Mouse (Mus musculus): ENCODE results near the gene Dab1.
A peak's percentile ranks its signal among the peaks of the same experiment; 100 is the strongest.

The Dab1 gene

GRCm38 (mm10) chr4:104547091-104547490, 927.9 kb downstream of the Dab1 start:
- no peak for DNase-seq

- no peak for DNase-seq
Measured at GRCm38 (mm10) chr4:104548287-104548686, 929.1 kb downstream of the Dab1 start.

GRCm38 (mm10) chr4:104550581-104551205, 931.5 kb downstream of the Dab1 start:
- DNase-seq: no peak

GRCm38 (mm10) chr4:104551390-104552070, 932.4 kb downstream of the Dab1 start:
- no peak for DNase-seq

GRCm38 (mm10) chr4:104555408-104555807, 936.2 kb downstream of the Dab1 start:
- DNase-seq: no peak

GRCm38 (mm10) chr4:104563512-104563911, 944.4 kb downstream of the Dab1 start:
- no peak for DNase-seq

- no peak for DNase-seq
Measured at GRCm38 (mm10) chr4:104570523-104570922, 951.4 kb downstream of the Dab1 start.

GRCm38 (mm10) chr4:104572440-104572839, 953.3 kb downstream of the Dab1 start:
- DNase-seq: no peak

GRCm38 (mm10) chr4:104573419-104573818, 954.3 kb downstream of the Dab1 start:
- no peak for DNase-seq

- no peak for DNase-seq
Measured at GRCm38 (mm10) chr4:104578370-104578769, 959.2 kb downstream of the Dab1 start.

- peak; percentile 29 for DNase-seq
Measured at GRCm38 (mm10) chr4:104579946-104580544, 960.9 kb downstream of the Dab1 start.

- no peak for DNase-seq
Measured at GRCm38 (mm10) chr4:104582726-104583125, 963.6 kb downstream of the Dab1 start.

GRCm38 (mm10) chr4:104587826-104588225, 968.7 kb downstream of the Dab1 start:
- DNase-seq: no peak

- no peak for DNase-seq
Measured at GRCm38 (mm10) chr4:104596936-104597335, 977.8 kb downstream of the Dab1 start.

GRCm38 (mm10) chr4:104597490-104598465, 978.6 kb downstream of the Dab1 start:
- no peak for DNase-seq

GRCm38 (mm10) chr4:104602804-104603203, 983.6 kb downstream of the Dab1 start:
- DNase-seq: no peak

GRCm38 (mm10) chr4:104604298-104604697, 985.1 kb downstream of the Dab1 start:
- no peak for DNase-seq

- DNase-seq: no peak
Measured at GRCm38 (mm10) chr4:104606881-104607280, 987.7 kb downstream of the Dab1 start.

GRCm38 (mm10) chr4:104607636-104608035, 988.5 kb downstream of the Dab1 start:
- no peak for DNase-seq

GRCm38 (mm10) chr4:104619452-104619851, 1000.3 kb downstream of the Dab1 start:
- no peak for DNase-seq

- DNase-seq: no peak
Measured at GRCm38 (mm10) chr4:104625316-104625715, 1006.2 kb downstream of the Dab1 start.

GRCm38 (mm10) chr4:104628708-104629107, 1009.5 kb downstream of the Dab1 start:
- DNase-seq: no peak

GRCm38 (mm10) chr4:104637016-104637415, 1017.9 kb downstream of the Dab1 start:
- no peak for DNase-seq
